Mouse (Mus musculus) kidney, adult 8-10 months (tissue): ENCODE measurements at regions not wholly inside any gene's neighbourhood (a gene's known extent, or its start where the extent isn't known, plus 50 kb on each side); places are given as distances from the start of the nearest gene placed in this dataset.
"Not testable (repeated sequence)": the region's sequence is repeated elsewhere in the genome, so short reads cannot be mapped to it uniquely, and the experiment has no call there.

Experiments
- DNase-seq, 2 experiments: peaks; one replicate each; pipeline ENCODE4 v3.0.0; 2022

GRCm38 (mm10) chr17:6853641-6854040, 71.1 kb upstream of the Ezr start:
- no peak for DNase-seq

DNA sequence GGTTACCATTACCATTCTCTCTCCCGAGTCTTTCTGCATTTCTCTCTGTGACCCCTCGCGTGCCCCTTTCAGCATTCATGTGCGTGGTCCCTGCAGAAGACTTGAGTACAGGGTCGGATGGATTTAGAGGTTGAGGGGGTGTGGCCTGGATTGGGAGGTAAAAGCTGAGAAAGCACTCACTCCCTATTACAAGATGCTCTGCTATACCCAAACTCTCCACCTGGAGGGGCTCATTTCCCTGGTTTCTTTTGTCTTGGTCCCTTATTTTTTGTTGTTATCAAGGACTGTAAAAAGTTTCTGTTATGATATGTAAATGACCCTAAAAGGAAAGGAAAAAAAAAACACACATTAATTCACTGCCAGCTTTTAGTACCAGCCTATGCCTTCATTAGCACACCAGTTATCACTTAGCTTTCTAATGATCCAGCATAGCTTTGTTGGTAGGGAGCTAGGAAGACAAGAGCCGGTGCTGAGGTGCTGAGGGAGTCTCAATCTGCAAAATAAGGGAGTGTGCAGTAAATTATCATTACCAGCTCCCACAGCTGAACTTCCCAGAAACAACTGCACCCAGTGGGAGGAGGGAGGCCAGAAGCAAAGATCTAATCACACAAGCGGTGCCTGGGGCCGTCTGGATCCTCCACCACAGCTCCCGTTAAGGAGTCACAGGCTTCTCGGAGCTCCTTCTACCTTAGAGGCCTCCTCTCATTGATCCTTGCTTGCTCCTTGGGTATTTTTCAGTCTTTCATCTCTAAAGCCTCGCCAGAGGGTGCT, 69.8 kb upstream of the Ezr start:
- peak; percentile 27 to 67 for DNase-seq

DNA sequence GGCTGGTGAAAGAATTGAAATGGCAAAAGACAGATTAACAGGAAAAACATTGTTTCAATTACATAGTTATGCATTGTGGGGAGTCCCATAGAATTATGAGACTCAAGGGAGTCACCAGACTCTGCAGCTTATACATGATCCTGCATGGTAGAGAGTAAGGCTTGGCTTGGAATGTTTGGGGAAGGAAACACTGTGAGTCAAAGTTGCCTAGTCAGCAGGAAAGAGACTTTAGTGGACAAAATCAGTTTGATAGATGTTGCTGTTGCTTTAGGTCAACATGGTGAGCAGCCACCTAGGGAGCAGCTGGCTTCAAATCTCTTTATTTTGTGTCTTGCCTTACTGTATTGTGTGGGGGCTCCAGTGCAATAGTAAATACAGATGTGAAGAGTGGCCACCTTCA, 67.9 kb upstream of the Ezr start:
- no peak for DNase-seq

GRCm38 (mm10) chr17:6841781-6842465, 59.3 kb upstream of the Ezr start:
- not testable (repeated sequence) for DNase-seq

GRCm38 (mm10) chr17:6835333-6835916, 52.8 kb upstream of the Ezr start:
- DNase-seq, result no peak
